Mouse (Mus musculus) testis, adult 2 months (tissue): ENCODE measurements around the gene Rpusd1. TPM values are rescaled to one million over a fixed set of nuclear protein-coding genes. Genes with fewer than 3 reads are reported as not detected.

Experiments
- H3K27ac ChIP-seq: fragments of 200-500 bp; 2 replicates; pipeline ENCODE4 v1.5.1; 2012; ENCODE audit warnings: low read depth, low read length; ENCODE audit not compliant: control insufficient read depth, insufficient read depth
- H3K27me3 ChIP-seq: fragments of 200-500 bp; 2 replicates; pipeline ENCODE4 v1.6.1; 2012; ENCODE audit warnings: mild to moderate bottlenecking, low read length, moderate library complexity; ENCODE audit not compliant: control insufficient read depth, insufficient read depth
- H3K36me3 ChIP-seq: fragments of 200-500 bp; 2 replicates; pipeline ENCODE4 v1.6.1; 2012; ENCODE audit warnings: mild to moderate bottlenecking, low read length; ENCODE audit not compliant: control insufficient read depth, insufficient read depth
- H3K4me1 ChIP-seq: fragments of 200-500 bp; 2 replicates; pipeline ENCODE4 v1.6.1; 2012; ENCODE audit warnings: low read length; ENCODE audit not compliant: control insufficient read depth, insufficient read depth
- H3K4me3 ChIP-seq: fragments of 200-500 bp; 2 replicates; pipeline ENCODE4 v1.5.1; 2012; ENCODE audit warnings: low read depth, mild to moderate bottlenecking, low read length, moderate library complexity, mixed read lengths; ENCODE audit not compliant: control insufficient read depth
- CTCF ChIP-seq: fragments of 200-500 bp; IDR thresholded peaks from 2 replicates; pipeline ENCODE4 v1.5.1; 2012; ENCODE audit warnings: low read depth, mild to moderate bottlenecking, inconsistent platforms, low read length, moderate library complexity; ENCODE audit not compliant: control insufficient read depth, insufficient read depth, insufficient replicate concordance
- POLR2A ChIP-seq: fragments of 200-500 bp; IDR thresholded peaks from 2 replicates; pipeline ENCODE4 v1.6.1; 2012; ENCODE audit warnings: low read depth, mild to moderate bottlenecking, inconsistent platforms, low read length, moderate library complexity; ENCODE audit not compliant: control insufficient read depth
- polyA plus RNA-seq: library from polyadenylated mRNA; depleted of rRNA; stranded (reverse); fragments of >200 nt; gene quantifications from 2 replicates; pipeline ENCODE4 v1.2.3, GENCODE M21; 2012

The Rpusd1 gene
- polyA plus RNA-seq, 1 experiment = 9.8 TPM

DNA sequence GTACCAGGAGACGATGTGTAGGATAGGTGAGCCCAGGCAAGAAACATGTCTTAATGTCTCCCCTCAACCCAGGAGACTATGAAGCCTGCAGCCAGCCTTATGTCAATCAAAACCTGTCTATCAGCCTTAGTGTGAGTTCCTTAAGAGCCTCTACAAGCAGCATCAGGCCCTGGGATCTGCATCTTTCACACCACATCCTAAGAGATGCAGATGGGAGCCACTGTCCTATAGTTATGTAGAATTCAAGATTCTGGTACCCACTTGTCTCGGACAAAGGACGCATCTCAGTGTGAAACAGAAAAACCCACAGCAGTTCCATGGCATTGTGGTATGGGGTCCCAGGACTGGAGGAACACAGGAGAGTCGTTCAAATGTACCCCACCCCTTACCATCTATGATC, 27.6 kb downstream of the Rpusd1 start:
- no peaks in the 10 kb centered on the region for H3K36me3 ChIP-seq
- no peak overlapping the region for H3K27ac ChIP-seq
- no peak for TF ChIP-seq POLR2A
- no peak for TF ChIP-seq CTCF
- H3K27me3 ChIP-seq = no peaks in the 10 kb centered on the region
- H3K4me1 ChIP-seq = no peaks in the 10 kb centered on the region
- H3K4me3 ChIP-seq = no peak overlapping the region

DNA sequence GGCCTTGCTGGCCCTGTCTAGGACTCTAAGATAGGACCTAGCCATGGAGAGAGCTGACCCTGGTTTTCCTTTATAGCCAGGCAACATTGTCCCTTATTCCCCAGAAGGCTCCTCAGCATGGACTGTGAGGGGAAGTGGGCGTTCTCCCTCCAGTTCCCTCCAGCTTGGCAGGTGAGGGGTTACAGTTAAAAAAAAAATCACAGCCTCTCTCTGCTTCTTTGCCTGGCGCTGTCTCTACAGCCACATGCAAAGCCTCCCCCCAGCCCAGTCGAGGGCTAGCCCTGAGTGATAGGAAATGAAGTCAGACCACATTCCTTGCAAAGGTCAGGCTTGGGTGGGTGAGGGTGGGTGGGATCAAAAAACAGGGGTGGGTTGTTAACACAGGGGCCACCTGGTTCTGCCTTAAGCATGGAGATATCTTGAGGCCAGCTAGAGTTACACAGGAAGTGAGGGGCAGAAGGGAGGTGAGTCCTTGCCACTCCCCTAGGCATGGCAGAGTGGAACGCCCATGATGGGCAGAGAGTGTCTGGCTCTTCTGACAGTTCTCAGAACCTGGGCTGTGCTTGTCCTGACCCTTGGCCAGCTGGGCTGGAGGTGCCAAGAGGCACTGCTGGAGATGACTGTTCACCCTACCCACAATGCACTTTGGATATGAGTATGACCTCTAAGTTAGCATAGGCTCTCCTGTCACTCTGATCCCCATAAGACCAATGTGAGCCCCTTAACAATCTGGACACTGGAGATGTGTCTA, 28.3 kb downstream of the Rpusd1 start:
- no peak overlapping the region for H3K27ac ChIP-seq
- no peaks in the 10 kb centered on the region for H3K4me1 ChIP-seq
- TF ChIP-seq POLR2A = no peak
- TF ChIP-seq CTCF = no peak

DNA sequence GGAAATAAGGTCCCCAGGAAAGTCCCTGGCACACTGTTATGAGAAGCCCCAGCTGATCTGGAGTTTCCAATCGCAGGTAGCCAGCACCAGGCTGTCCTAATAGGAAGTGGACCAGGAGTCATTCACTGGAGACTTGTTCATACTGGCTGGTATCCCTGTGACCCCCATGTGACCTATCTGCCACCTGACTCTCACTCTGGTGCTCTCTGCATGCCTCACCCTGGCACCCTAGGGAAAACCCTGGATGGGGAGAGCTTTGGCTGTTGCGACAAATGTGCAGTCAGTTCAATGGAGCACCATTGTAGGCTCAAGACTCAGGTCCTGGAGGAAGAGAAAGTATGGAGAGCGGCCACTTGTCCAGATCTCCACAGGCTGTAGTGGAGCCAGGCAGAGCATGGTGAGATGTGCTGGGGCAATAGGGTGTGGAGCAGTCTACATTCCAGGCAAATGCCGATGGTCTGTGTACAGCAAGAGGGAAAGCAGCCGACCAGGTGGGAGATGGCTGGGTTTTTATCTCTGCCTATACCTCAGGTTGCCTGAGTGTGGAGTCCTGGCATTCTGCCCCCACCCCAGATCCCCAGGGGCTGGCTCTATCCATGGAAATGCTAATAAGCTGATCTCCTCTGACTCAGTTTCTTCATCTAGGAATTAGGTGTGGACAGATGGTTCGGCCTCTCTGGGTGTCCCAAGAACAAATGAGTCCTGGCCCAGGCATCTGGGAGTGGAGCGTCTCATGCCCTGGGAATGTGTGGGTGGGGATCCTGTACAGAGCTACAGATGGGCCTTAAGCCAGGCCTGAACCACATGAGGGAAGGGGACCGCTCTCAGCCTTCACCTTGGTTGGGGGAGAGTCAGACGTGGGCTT, 29.1 kb downstream of the Rpusd1 start:
- H3K27ac ChIP-seq = no peak overlapping the region
- no peaks in the 10 kb centered on the region for H3K27me3 ChIP-seq

More for the DNA sequence above, 28.3 kb downstream of the Rpusd1 start:
- H3K27me3 ChIP-seq = no peaks in the 10 kb centered on the region
- no peak overlapping the region for H3K4me3 ChIP-seq
- H3K36me3 ChIP-seq = no peaks in the 10 kb centered on the region

DNA sequence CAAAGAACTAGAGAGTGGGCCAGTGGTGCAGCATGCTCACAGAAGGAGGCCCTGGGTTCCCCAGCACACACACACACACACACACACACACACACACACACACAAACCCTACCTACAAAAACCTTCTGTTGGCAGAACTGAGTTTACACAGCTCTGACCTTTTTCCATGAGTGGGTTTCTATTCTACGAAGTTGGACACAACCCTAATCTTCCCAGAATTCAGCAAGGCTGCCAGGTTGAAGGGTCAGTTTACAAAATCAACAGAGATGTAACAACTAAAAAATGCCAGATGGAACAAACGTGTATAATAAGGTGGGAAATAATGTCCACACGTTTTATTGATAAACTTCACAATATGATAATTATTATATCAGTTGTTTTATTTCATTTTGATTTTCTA, 30.2 kb downstream of the Rpusd1 start:
- H3K27ac ChIP-seq = no peak overlapping the region
- H3K27me3 ChIP-seq = no peaks in the 10 kb centered on the region
- H3K36me3 ChIP-seq = no peaks in the 10 kb centered on the region
- no peak overlapping the region for H3K4me3 ChIP-seq
- H3K4me1 ChIP-seq = no peaks in the 10 kb centered on the region
- TF ChIP-seq CTCF = no peak
- no peak for TF ChIP-seq POLR2A

More for the DNA sequence above, 29.1 kb downstream of the Rpusd1 start:
- Histone ChIP-seq H3K4me1 (no peaks in the 10 kb centered on the region), H3K4me3 (no peak overlapping the region), H3K36me3 (no peaks in the 10 kb centered on the region)
- no peak for TF ChIP-seq CTCF
- TF ChIP-seq POLR2A = no peak

DNA sequence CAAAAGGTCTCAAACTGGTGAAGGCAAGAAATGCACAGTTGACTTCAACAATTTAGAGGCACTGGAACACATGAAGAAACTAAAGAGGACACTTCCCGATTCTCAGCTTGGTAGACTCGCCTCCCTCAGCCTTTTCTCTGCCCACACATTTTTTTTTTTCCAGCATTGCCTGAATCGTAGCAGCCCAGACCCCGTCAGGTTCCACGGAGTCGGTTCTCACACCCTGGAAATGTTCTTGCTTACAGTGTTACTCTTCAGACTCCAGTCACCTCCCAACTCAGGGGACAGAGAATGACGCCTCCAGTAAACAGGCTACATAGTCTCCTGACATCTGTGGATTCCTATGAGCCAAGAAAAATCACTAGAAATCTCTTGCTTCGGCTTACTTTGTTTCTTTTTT, 32.7 kb downstream of the Rpusd1 start:
- Histone ChIP-seq H3K27me3 (no peaks in the 10 kb centered on the region), H3K36me3 (no peaks in the 10 kb centered on the region), H3K4me3 (peak overlapping the region; percentile 41), H3K27ac (no peak overlapping the region), H3K4me1 (peaks cover 3% of the 10 kb centered on the region; the same call in 1 of the 2 replicates)
- TF ChIP-seq POLR2A = no peak
- no peak for TF ChIP-seq CTCF

DNA sequence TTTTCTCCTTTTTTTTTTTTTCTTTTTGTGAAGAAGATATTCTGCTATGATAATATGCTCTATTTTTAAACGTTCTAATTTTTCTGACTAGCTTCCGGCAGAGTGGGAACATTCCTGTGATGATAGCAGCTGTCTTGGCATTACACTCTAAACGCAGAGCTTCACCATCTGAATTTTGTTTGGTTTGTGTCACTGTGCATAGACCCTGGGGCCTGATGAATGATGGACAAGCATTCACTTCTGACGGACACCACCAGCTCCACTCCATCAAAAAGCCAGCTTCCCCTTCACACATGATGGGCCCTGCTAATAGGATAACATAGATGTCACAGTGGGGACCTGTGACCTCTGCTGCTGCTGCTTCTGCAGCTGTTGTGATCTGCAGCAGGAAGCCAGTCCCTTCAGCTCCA, 34.1 kb downstream of the Rpusd1 start:
- Histone ChIP-seq H3K27me3 (no peaks in the 10 kb centered on the region), H3K4me1 (peaks cover 3% of the 10 kb centered on the region; the same call in 1 of the 2 replicates), H3K36me3 (no peaks in the 10 kb centered on the region), H3K4me3 (peak overlapping the region; percentile 17), H3K27ac (0 out of 2 replicates have a peak overlapping the region, but pooled peaks have one; percentile 5)
- TF ChIP-seq CTCF (no peak), POLR2A (no peak)

DNA sequence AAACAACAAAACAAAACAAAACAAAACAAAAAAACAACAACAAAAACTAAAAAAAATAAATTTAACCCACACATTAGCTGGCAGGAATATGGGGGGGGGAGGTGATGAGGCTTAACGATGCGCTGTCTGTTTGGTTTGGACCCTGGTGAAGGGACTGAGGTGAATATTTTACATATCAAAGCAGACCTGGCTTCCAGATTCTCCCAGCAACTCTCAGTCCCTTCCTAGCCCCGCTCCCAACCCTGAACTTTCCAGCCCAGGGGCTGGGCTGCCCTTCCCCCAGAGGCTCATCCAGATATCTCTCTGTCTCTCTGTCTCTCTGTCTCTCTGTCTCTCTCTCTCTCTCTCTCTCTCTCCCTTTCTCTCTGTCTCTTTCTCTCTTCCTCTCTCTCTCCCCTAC, 35.1 kb downstream of the Rpusd1 start:
- Histone ChIP-seq H3K4me3 (peak overlapping the region; percentile 10; the same call in 1 of the 2 replicates), H3K27ac (no peak overlapping the region), H3K36me3 (no peaks in the 10 kb centered on the region), H3K4me1 (peaks cover 3% of the 10 kb centered on the region; the same call in 1 of the 2 replicates), H3K27me3 (no peaks in the 10 kb centered on the region)
- TF ChIP-seq CTCF (no peak), POLR2A (no peak)
